Mouse (Mus musculus) midbrain, embryonic 11.5 days (tissue): ENCODE results near the gene Ypel4. TPM values are rescaled to one million over a fixed set of nuclear protein-coding genes. Genes with fewer than 3 reads are reported as not detected.

Source experiments
- ATAC-seq: fragments of 200-750 bp; cut with Nextera tagmentation; 2 replicates; pipeline ENCODE4 v1.8.0; 2017; ENCODE audit warnings: moderate TSS enrichment, moderate library complexity; ENCODE audit not compliant: low FRiP score
- DNase-seq: peaks from one replicate; pipeline ENCODE4 v3.0.0; 2015; ENCODE audit warnings: low spot score; ENCODE audit errors: missing footprints
- H3K27ac ChIP-seq: fragments of 300-500 bp; sonication (generic); 2 replicates; pipeline ENCODE4 v1.5.1; 2014; ENCODE audit warnings: low read depth, low read length
- H3K27me3 ChIP-seq: fragments of 300-500 bp; sonication (generic); 2 replicates; pipeline ENCODE4 v1.6.1; 2014; ENCODE audit warnings: mild to moderate bottlenecking, low read length, moderate library complexity, mixed read lengths; ENCODE audit not compliant: control insufficient read depth, insufficient read depth
- H3K36me3 ChIP-seq: fragments of 300-500 bp; sonication (generic); 2 replicates; pipeline ENCODE4 v1.6.1; 2014; ENCODE audit warnings: mild to moderate bottlenecking, low read length, moderate library complexity, mixed read lengths; ENCODE audit not compliant: control insufficient read depth, insufficient read depth
- H3K4me1 ChIP-seq: fragments of 300-500 bp; sonication (generic); 2 replicates; pipeline ENCODE4 v1.6.1; 2014; ENCODE audit warnings: low read length; ENCODE audit not compliant: control insufficient read depth, insufficient read depth
- H3K4me2 ChIP-seq: fragments of 300-500 bp; sonication (generic); 2 replicates; pipeline ENCODE4 v1.6.1; 2014; ENCODE audit warnings: mild to moderate bottlenecking, moderate library complexity
- H3K4me3 ChIP-seq: fragments of 300-500 bp; sonication (generic); 2 replicates; pipeline ENCODE4 v1.5.1; 2014; ENCODE audit warnings: low read depth, low read length
- H3K9ac ChIP-seq: fragments of 300-500 bp; sonication (generic); 2 replicates; pipeline ENCODE4 v1.6.1; 2014; ENCODE audit warnings: low read length
- H3K9me3 ChIP-seq: fragments of 300-500 bp; sonication (generic); 2 replicates; pipeline ENCODE4 v1.6.1; 2016; ENCODE audit warnings: low read length; ENCODE audit not compliant: control insufficient read depth
- WGBS: fragments of 180-500 bp; shearing (Covaris S2); extraction: QIAGEN DNeasy Blood & Tissue Kit; methylation state at CpG from one replicate; pipeline ENCODE4 v1.1.7; 2014; 5-methylcytosine and 5-hydroxymethylcytosine counted together
- polyA plus RNA-seq: library from polyadenylated mRNA; unstranded; fragments of >200 nt; fragmentation: Nextera tagmentation; extraction: Ambion mirVana; gene quantifications from 2 replicates; pipeline ENCODE4 v1.2.1, GENCODE M21; 2014

Gene Ypel4
- polyA plus RNA-seq, 1 experiment from 2014 or later: 14.2 TPM

- no peaks in the 10 kb centered on the region for H3K27me3 ChIP-seq
- no peak overlapping the region for H3K27ac ChIP-seq
- no peak overlapping the region for H3K4me3 ChIP-seq
- no peak for DNase-seq
- no peaks in the 10 kb centered on the region for H3K36me3 ChIP-seq
- H3K9ac ChIP-seq: no peak overlapping the region
- ATAC-seq: no peak
- no peaks in the 10 kb centered on the region for H3K4me1 ChIP-seq
- no peak overlapping the region for H3K4me2 ChIP-seq
- WGBS: 32% methylated on average over 4 of the region's 4 CpGs
- no peaks in the 10 kb centered on the region for H3K9me3 ChIP-seq
Measured at GRCm38 (mm10) chr2:84762295-84762694, 28.4 kb downstream of the Ypel4 start.

GRCm38 (mm10) chr2:84762818-84763217, 29.0 kb downstream of the Ypel4 start:
- ATAC-seq (no peak), DNase-seq (no peak)
- 73% methylated on average over 1 of the region's 1 CpGs for WGBS
- Histone ChIP-seq H3K9me3 (no peaks in the 10 kb centered on the region), H3K36me3 (no peaks in the 10 kb centered on the region), H3K9ac (no peak overlapping the region), H3K27ac (no peak overlapping the region), H3K4me3 (no peak overlapping the region), H3K4me2 (no peak overlapping the region), H3K27me3 (no peaks in the 10 kb centered on the region), H3K4me1 (no peaks in the 10 kb centered on the region)

DNA sequence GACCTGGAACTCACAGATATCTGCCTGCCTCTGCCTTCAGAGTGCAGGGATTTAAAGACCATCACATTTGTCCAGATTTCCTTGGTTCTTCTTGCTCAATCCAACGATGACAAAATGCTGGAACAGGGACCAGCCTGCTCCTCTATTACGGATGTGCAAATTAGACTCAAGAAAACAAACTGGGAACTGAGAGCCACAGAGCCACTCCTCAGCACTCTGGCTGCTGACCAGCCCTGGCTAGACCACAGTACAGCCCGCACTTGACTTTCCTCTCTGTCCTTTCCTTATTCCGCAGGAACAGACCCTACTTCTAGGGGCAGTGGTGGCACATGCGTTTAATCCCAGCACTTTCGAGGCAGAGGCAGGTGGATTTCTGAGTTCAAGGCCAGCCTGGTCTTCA, 36.6 kb downstream of the Ypel4 start:
- no peak for DNase-seq
- WGBS: 80% methylated on average over 6 of the region's 6 CpGs
- H3K4me1 ChIP-seq: peaks cover 9% of the 10 kb centered on the region

GRCm38 (mm10) chr2:84772454-84772853, 38.6 kb downstream of the Ypel4 start:
- WGBS: 91% methylated on average over 4 of the region's 4 CpGs
- Histone ChIP-seq H3K36me3 (no peaks in the 10 kb centered on the region), H3K9me3 (no peaks in the 10 kb centered on the region), H3K27ac (no peak overlapping the region), H3K27me3 (no peaks in the 10 kb centered on the region), H3K4me2 (no peak overlapping the region), H3K4me3 (no peak overlapping the region), H3K4me1 (peaks cover 9% of the 10 kb centered on the region), H3K9ac (no peak overlapping the region)
- ATAC-seq: no peak
- DNase-seq: no peak

More for the DNA sequence above, 36.6 kb downstream of the Ypel4 start:
- Histone ChIP-seq H3K36me3 (no peaks in the 10 kb centered on the region), H3K27me3 (no peaks in the 10 kb centered on the region), H3K9me3 (no peaks in the 10 kb centered on the region), H3K27ac (no peak overlapping the region), H3K4me2 (no peak overlapping the region), H3K9ac (no peak overlapping the region), H3K4me3 (no peak overlapping the region)
- ATAC-seq: no peak

DNA sequence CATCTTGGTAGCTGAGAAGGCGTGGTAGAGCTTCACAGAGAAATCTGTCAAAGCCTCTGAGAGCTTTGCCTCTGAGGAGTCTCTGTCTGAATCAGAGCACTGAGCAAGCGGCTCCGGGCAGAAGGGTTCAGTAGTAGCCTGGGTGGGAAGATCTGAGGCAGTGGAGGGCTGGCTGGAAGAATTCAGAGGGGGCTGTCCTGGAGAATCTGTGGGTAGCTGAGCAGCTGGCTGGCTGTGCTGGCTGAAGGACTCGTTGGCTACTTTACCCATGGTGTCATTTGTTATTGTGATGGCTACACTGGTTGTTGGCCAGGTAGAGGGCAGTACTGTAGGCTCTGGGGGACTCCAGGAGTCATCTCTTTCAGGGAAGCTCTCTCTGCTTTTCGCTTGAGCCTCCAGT, 39.3 kb downstream of the Ypel4 start:
- ATAC-seq (no peak), DNase-seq (no peak)
- 91% methylated on average over 5 of the region's 5 CpGs for WGBS

DNA sequence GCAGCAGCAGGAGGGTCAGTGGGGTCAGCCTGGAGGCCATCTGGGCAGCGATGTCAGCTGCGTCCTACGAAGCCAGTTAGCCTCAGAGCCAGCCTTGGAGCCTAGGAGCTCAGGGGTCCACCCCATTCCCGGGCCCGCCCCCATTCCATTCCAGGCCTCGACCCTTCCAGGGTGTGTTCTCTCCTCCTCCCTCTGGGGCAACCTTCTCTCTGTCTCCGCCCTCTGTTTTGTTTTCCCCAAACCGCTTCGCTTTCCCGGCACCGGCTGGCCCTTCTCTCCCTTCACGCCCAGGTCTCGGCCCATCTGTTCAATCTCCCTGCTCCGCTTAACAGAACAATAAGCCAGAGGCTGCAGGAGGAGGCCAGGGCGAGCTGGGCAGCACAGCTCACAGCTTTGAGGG, 40.9 kb downstream of the Ypel4 start:
- ATAC-seq (peak; percentile 97), DNase-seq (peak; percentile 97)
- Histone ChIP-seq H3K4me3 (peak overlapping the region; percentile 23), H3K36me3 (no peaks in the 10 kb centered on the region), H3K27me3 (no peaks in the 10 kb centered on the region), H3K4me1 (peaks cover 9% of the 10 kb centered on the region), H3K27ac (peak overlapping the region; percentile 89), H3K9ac (peak overlapping the region; percentile 62), H3K9me3 (no peaks in the 10 kb centered on the region), H3K4me2 (peak overlapping the region; percentile 49)
- under 1% methylated on average over 14 of the region's 15 CpGs for WGBS

More for the DNA sequence above, 39.3 kb downstream of the Ypel4 start:
- Histone ChIP-seq H3K4me2 (no peak overlapping the region), H3K27ac (no peak overlapping the region), H3K4me1 (peaks cover 9% of the 10 kb centered on the region), H3K27me3 (no peaks in the 10 kb centered on the region), H3K9me3 (no peaks in the 10 kb centered on the region), H3K9ac (no peak overlapping the region), H3K4me3 (no peak overlapping the region), H3K36me3 (no peaks in the 10 kb centered on the region)

- Histone ChIP-seq H3K4me3 (peak within 1 kb of the TSS; percentile 23), H3K36me3 (no peaks in the 10 kb centered on the region), H3K27me3 (no peaks in the 10 kb centered on the region), H3K9me3 (no peaks in the 10 kb centered on the region), H3K4me2 (peak within 1 kb of the TSS; percentile 49), H3K27ac (peak within 1 kb of the TSS; percentile 89), H3K9ac (peak within 1 kb of the TSS; percentile 62), H3K4me1 (peaks cover 9% of the 10 kb centered on the region)
- 69% methylated on average over 9 of the region's 9 CpGs for WGBS
- peak; percentile 86 for DNase-seq
- peak; percentile 51 for ATAC-seq
Measured at GRCm38 (mm10) chr2:84775241-84775640, 41.4 kb downstream of the Ypel4 start, which contains the start of gene Serping1. Gene Serping1 (minus strand): TSS chr2:84775444.

- no peaks in the 10 kb centered on the region for H3K27me3 ChIP-seq
- DNase-seq: no peak
- H3K4me3 ChIP-seq: no peak overlapping the region
- H3K36me3 ChIP-seq: no peaks in the 10 kb centered on the region
- no peak overlapping the region for H3K4me2 ChIP-seq
- no peak for ATAC-seq
- 83% methylated on average over 6 of the region's 6 CpGs for WGBS
- H3K27ac ChIP-seq: peak overlapping the region; percentile 52; the same call in 1 of the 2 replicates
- no peaks in the 10 kb centered on the region for H3K9me3 ChIP-seq
- no peak overlapping the region for H3K9ac ChIP-seq
- H3K4me1 ChIP-seq: peaks cover 9% of the 10 kb centered on the region
Measured at GRCm38 (mm10) chr2:84775665-84776064, 41.8 kb downstream of the Ypel4 start.

DNA sequence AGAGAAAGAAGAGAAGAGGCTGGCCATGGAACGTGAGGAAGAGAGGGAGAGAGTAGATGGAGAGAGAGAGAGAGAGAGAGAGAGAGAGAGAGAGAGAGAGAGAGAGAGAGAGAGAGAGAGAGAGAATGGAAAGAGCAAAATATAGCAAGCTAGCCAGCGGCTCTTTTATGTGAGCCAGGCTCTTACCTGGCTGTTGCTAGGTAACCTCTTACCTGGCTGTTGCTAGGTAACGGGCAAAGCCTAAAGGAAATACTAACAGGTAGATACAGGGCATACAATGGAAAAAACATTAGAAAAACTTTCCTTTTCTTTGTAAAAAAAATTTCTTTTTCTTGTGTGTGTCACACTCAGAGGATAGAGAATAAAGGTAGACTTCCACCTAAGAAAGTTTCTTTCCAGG, 43.8 kb downstream of the Ypel4 start:
- H3K4me3 ChIP-seq: no peak overlapping the region
- no peaks in the 10 kb centered on the region for H3K9me3 ChIP-seq
- ATAC-seq (no peak), DNase-seq (no peak)
- no peaks in the 10 kb centered on the region for H3K36me3 ChIP-seq
- no peak overlapping the region for H3K9ac ChIP-seq
- peaks cover 9% of the 10 kb centered on the region for H3K4me1 ChIP-seq
- H3K4me2 ChIP-seq: no peak overlapping the region
- H3K27ac ChIP-seq: no peak overlapping the region
- WGBS: 64% methylated on average over 3 of the region's 3 CpGs
- H3K27me3 ChIP-seq: no peaks in the 10 kb centered on the region
